ENCODE assay signal across 16 mouse cellular contexts in the genomic region with DNA sequence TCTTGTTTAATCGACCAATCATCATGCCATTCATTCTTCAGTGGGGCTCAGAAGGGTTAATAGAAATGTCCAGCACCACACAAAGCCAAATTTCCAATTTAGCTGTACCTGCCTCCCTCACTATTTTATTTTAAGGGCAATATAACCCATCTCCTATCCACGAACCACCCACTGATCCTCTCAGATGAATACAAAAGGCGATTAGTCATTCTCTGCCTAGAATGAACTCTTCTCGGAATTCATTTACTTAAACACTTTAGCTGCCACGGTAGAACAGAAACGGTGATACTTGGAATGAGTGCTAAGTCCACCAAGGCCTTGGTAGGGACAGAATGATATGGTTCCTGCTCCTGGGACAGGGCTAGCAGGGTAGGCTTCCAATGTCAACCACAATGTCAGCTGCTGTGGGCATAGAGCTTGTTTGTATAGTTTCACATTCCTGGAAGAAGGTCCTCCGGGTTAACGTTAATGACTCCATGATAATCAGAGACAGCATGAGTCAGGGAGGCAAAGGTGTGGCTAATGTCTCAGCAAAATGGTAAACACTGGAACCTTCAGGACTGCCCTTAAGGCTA. TPM values are rescaled to one million over a fixed set of nuclear protein-coding genes. Genes with fewer than 3 reads are reported as not detected.
DNase-seq lines count a peak whose midpoint lies in the region; ATAC-seq and TF ChIP-seq lines count a peak whose summit lies in the region.
"Had no signal": no experiment of that assay in that cellular context is flagged by ENCODE, and none has a peak within 500 bp of the region (broad histone marks: within the 10 kb centered on the region; RNA-seq: fewer than 3 reads in every experiment).

No protein-coding gene starts in this region.

- DNase-seq in heart, embryonic 10.5 days (ENCODE audit: low spot score), result peak; percentile 52
- no peak for DNase-seq in heart, adult 8-10 months (ENCODE audit: low spot score)
- DNase-seq in midbrain, postnatal 0 days (ENCODE audit: low spot score), result no peak
- DNase-seq in spleen, postnatal 36 days (ENCODE audit: low spot score in 2 of 2), result no peak
- DNase-seq: cerebellum, postnatal 10 days; heart, postnatal 4 days; lung, postnatal 36 days; retina, postnatal 1 day; thymus, postnatal 25 days had no signal

- peak overlapping the region; percentile 64 for H3K4me2 ChIP-seq in myocyte (ENCODE audit: low read depth)
- H3K4me2 ChIP-seq in midbrain, postnatal 0 days (ENCODE audit: low read depth, low read length, poor library complexity, severe bottlenecking), result no peak overlapping the region
- H3K4me2 ChIP-seq: midbrain, embryonic 12.5 days; neural tube, embryonic 15.5 days had no signal

- H3K79me2 ChIP-seq in myocyte (ENCODE audit: control insufficient read depth, insufficient read depth), result no peaks in the 10 kb centered on the region

- H3ac ChIP-seq in myocyte (ENCODE audit: control insufficient read depth, insufficient read length), result no peak overlapping the region

- TF ChIP-seq CTCF in midbrain, postnatal 0 days (IDR thresholded peaks at IDR 0.05), result no peak

- H3K4me1 ChIP-seq in heart, embryonic 10.5 days, result no peaks in the 10 kb centered on the region
- peaks cover 73% of the 10 kb centered on the region for H3K4me1 ChIP-seq in megakaryocyte, embryonic 14.5 days
- H3K4me1 ChIP-seq in midbrain, postnatal 0 days (ENCODE audit: insufficient read depth, low read length), result no peaks in the 10 kb centered on the region
- H3K4me1 ChIP-seq: midbrain, embryonic 12.5 days; neural tube, embryonic 15.5 days had no signal

- ATAC-seq in megakaryocyte, adult 5-6 weeks (ENCODE audit: poor library complexity, severe bottlenecking), result no peak
- no peak for ATAC-seq in midbrain, postnatal 0 days (ENCODE audit: low FRiP score)
- ATAC-seq: hindbrain, embryonic 16.5 days had no signal

- TF ChIP-seq POLR2A in myocyte (IDR thresholded peaks at IDR 0.05; ENCODE audit: insufficient read length, low read depth), result no peak

- 61% methylated on average over 8 of the region's 8 CpGs for WGBS in heart, embryonic 10.5 days
- 45% methylated on average over 8 of the region's 8 CpGs for WGBS in midbrain, postnatal 0 days

- no peak overlapping the region for H3K9ac ChIP-seq in midbrain, postnatal 0 days (replicated peaks; ENCODE audit: low read length, poor library complexity, severe bottlenecking)
- H3K9ac ChIP-seq: midbrain, embryonic 12.5 days; neural tube, embryonic 15.5 days had no signal

- no peak overlapping the region for H3K4me3 ChIP-seq in heart, embryonic 10.5 days
- H3K4me3 ChIP-seq in megakaryocyte, embryonic 14.5 days (replicated peaks), result peak overlapping the region; percentile 79
- no peak overlapping the region for H3K4me3 ChIP-seq in myocyte
- H3K4me3 ChIP-seq in midbrain, postnatal 0 days (ENCODE audit: low read depth, low read length), result no peak overlapping the region
- H3K4me3 ChIP-seq: forebrain, embryonic 10.5 days; midbrain, embryonic 12.5 days; neural tube, embryonic 15.5 days had no signal

- no peak overlapping the region for H3K27ac ChIP-seq in heart, embryonic 10.5 days
- no peak overlapping the region for H3K27ac ChIP-seq in midbrain, postnatal 0 days (ENCODE audit: low read depth, low read length)
- H3K27ac ChIP-seq: forebrain, embryonic 10.5 days; midbrain, embryonic 12.5 days; neural tube, embryonic 15.5 days had no signal

- no peaks in the 10 kb centered on the region for H3K36me3 ChIP-seq in heart, embryonic 10.5 days
- no peaks in the 10 kb centered on the region for H3K36me3 ChIP-seq in megakaryocyte, embryonic 14.5 days (replicated peaks; ENCODE audit: low read length)
- no peaks in the 10 kb centered on the region for H3K36me3 ChIP-seq in myocyte (ENCODE audit: control insufficient read depth, insufficient read depth)
- no peaks in the 10 kb centered on the region for H3K36me3 ChIP-seq in midbrain, postnatal 0 days (ENCODE audit: insufficient read depth, low read length)
- H3K36me3 ChIP-seq: forebrain, embryonic 10.5 days; midbrain, embryonic 12.5 days; neural tube, embryonic 15.5 days had no signal

- no peaks in the 10 kb centered on the region for H3K9me3 ChIP-seq in heart, embryonic 10.5 days
- H3K9me3 ChIP-seq in megakaryocyte, embryonic 14.5 days, result no peaks in the 10 kb centered on the region
- no peaks in the 10 kb centered on the region for H3K9me3 ChIP-seq in midbrain, postnatal 0 days (ENCODE audit: low read length)
- H3K9me3 ChIP-seq: forebrain, embryonic 10.5 days; midbrain, embryonic 12.5 days; neural tube, embryonic 15.5 days had no signal

- H3K27me3 ChIP-seq in heart, embryonic 10.5 days (ENCODE audit: insufficient read depth, poor library complexity, severe bottlenecking), result no peaks in the 10 kb centered on the region
- no peaks in the 10 kb centered on the region for H3K27me3 ChIP-seq in megakaryocyte, embryonic 14.5 days (replicated peaks)
- no peaks in the 10 kb centered on the region for H3K27me3 ChIP-seq in myocyte (ENCODE audit: control insufficient read depth, insufficient read depth, insufficient read length)
- H3K27me3 ChIP-seq in midbrain, postnatal 0 days (ENCODE audit: insufficient read depth, low read length), result no peaks in the 10 kb centered on the region
- H3K27me3 ChIP-seq: midbrain, embryonic 12.5 days; neural tube, embryonic 15.5 days had no signal

TF ChIP-seq in myocyte, 11 proteins besides CTCF, POLR2A, EP300 and RAD21:
- TF ChIP-seq MYOG (IDR thresholded peaks at IDR 0.05; ENCODE audit: control insufficient read depth in 1 of 3, insufficient read depth in 1 of 3, insufficient read length in 2 of 3, low read depth in 2 of 3) (peak in 1 of 3 experiments; percentile 35), MYOD1 (IDR thresholded peaks at IDR 0.05; ENCODE audit: control insufficient read depth in 1 of 3, insufficient read length in 2 of 3, low read depth in 2 of 3) (peak in 1 of 3 experiments; percentile 43), TCF12 (IDR thresholded peaks at IDR 0.05; ENCODE audit: insufficient read depth, poor library complexity, severe bottlenecking) (no peak)

RNA-seq across cellular contexts. Expression of a gene that starts 33.0 kb away (rescaled TPM):
- 97.1 and 97.5 TPM in 2 replicates for polyA plus RNA-seq in heart, embryonic 10.5 days (2016; fragmentation: Nextera tagmentation; extraction: Ambion mirVana)
- 100 to 1,000 TPM; 116 to 125 (median 120) TPM for total RNA-seq in heart, adult 8-10 months (2022)
- 12.5 and 13.6 TPM in 2 replicates for polyA plus RNA-seq in megakaryocyte, embryonic 14.5 days (2012; ENCODE audit: insufficient read depth, low replicate concordance)
- total RNA-seq in megakaryocyte, adult 5-6 weeks (2015), result 154 and 156 TPM in 2 replicates
- 239 and 259 TPM in 2 replicates for total RNA-seq in megakaryocyte, adult 5-6 weeks (2017)
- polyA plus RNA-seq in myocyte (2012; fragmentation: generic; extraction: Trizol), result 25.1 TPM
- total RNA-seq in midbrain, postnatal 0 days (2014; rRNA removed), result 61.4 and 73.8 TPM in 2 replicates
- 149 and 160 TPM in 2 replicates for polyA plus RNA-seq in midbrain, postnatal 0 days (2015; fragmentation: Nextera tagmentation; extraction: Ambion mirVana)

RNA-seq across cellular contexts. Expression of a gene that starts 40.4 kb away (rescaled TPM):
- polyA plus RNA-seq in heart, embryonic 10.5 days (2016; fragmentation: Nextera tagmentation; extraction: Ambion mirVana), result 121 and 135 TPM in 2 replicates
- total RNA-seq in heart, adult 8-10 months (2022), result 100 to 1,000 TPM; 253 to 275 (median 269) TPM
- polyA plus RNA-seq in megakaryocyte, embryonic 14.5 days (2012; ENCODE audit: insufficient read depth, low replicate concordance), result 0.57 and 9.1 TPM in 2 replicates
- total RNA-seq in megakaryocyte, adult 5-6 weeks (2015), result 41.2 and 45.0 TPM in 2 replicates
- 23.8 and 29.6 TPM in 2 replicates for total RNA-seq in megakaryocyte, adult 5-6 weeks (2017)
- 37.0 TPM for polyA plus RNA-seq in myocyte (2012; fragmentation: generic; extraction: Trizol)
- 27.2 and 39.2 TPM in 2 replicates for total RNA-seq in midbrain, postnatal 0 days (2014; rRNA removed)
- polyA plus RNA-seq in midbrain, postnatal 0 days (2015; fragmentation: Nextera tagmentation; extraction: Ambion mirVana), result 57.5 and 63.2 TPM in 2 replicates
